Mouse (Mus musculus) liver (tissue): ENCODE data around the gene Fbxw8.

Experiments
- DNase-seq: peaks from one replicate; pipeline ENCODE4 v3.0.0-alpha.2; 2020; ENCODE audit warnings: mixed read lengths

The Fbxw8 gene

GRCm38 (mm10) chr5:118037798-118038484 lies 117.3 kb downstream of the Fbxw8 start:
- DNase-seq, result no peak

GRCm38 (mm10) chr5:118036888-118037797 lies 118.1 kb downstream of the Fbxw8 start:
- DNase-seq, result no peak

- DNase-seq, result no peak
Observed at GRCm38 (mm10) chr5:118035786-118036185, 119.5 kb downstream of the Fbxw8 start.

- no peak for DNase-seq
Observed at GRCm38 (mm10) chr5:118034632-118035031, 120.6 kb downstream of the Fbxw8 start.

GRCm38 (mm10) chr5:118033740-118034139 lies 121.5 kb downstream of the Fbxw8 start:
- no peak for DNase-seq

- no peak for DNase-seq
Observed at GRCm38 (mm10) chr5:118033328-118033727, 121.9 kb downstream of the Fbxw8 start.

GRCm38 (mm10) chr5:118031508-118031907 lies 123.8 kb downstream of the Fbxw8 start:
- no peak for DNase-seq

- no peak for DNase-seq
Observed at GRCm38 (mm10) chr5:118031059-118031458, 124.2 kb downstream of the Fbxw8 start.

GRCm38 (mm10) chr5:118030022-118030675 lies 125.1 kb downstream of the Fbxw8 start:
- DNase-seq, result no peak

GRCm38 (mm10) chr5:118029420-118029819 lies 125.8 kb downstream of the Fbxw8 start:
- DNase-seq, result no peak

GRCm38 (mm10) chr5:118029035-118029408 lies 126.2 kb downstream of the Fbxw8 start:
- no peak for DNase-seq

GRCm38 (mm10) chr5:118028191-118029034 lies 126.9 kb downstream of the Fbxw8 start:
- no peak for DNase-seq

- no peak for DNase-seq
Observed at GRCm38 (mm10) chr5:118027698-118028190, 127.5 kb downstream of the Fbxw8 start, which contains the start of gene Tesc. Tesc (plus strand) TSS chr5:118027743.

GRCm38 (mm10) chr5:118027101-118027697 lies 128.1 kb downstream of the Fbxw8 start:
- no peak for DNase-seq

GRCm38 (mm10) chr5:118026343-118026742 lies 128.9 kb downstream of the Fbxw8 start:
- DNase-seq, result no peak

- no peak for DNase-seq
Observed at GRCm38 (mm10) chr5:118025880-118026279, 129.4 kb downstream of the Fbxw8 start.

- no peak for DNase-seq
Observed at GRCm38 (mm10) chr5:118023053-118023452, 132.2 kb downstream of the Fbxw8 start.

GRCm38 (mm10) chr5:118019905-118020304 lies 135.4 kb downstream of the Fbxw8 start:
- DNase-seq, result no peak

- DNase-seq, result no peak
Observed at GRCm38 (mm10) chr5:118017527-118017926, 137.7 kb downstream of the Fbxw8 start.

- DNase-seq, result no peak
Observed at GRCm38 (mm10) chr5:118015669-118016068, 139.6 kb downstream of the Fbxw8 start.

GRCm38 (mm10) chr5:118015028-118015427 lies 140.2 kb downstream of the Fbxw8 start:
- DNase-seq, result no peak
